Mouse (Mus musculus): Measurements from ENCODE around the gene Gm11213. TPM values are rescaled to one million over a fixed set of nuclear protein-coding genes. Genes with fewer than 3 reads are reported as not detected.

Gene Gm11213
- polyA plus RNA-seq, 1 experiment from 2014 or later: not detected

- H3K4me2 ChIP-seq: no peak overlapping the region
- H3K36me3 ChIP-seq: peaks cover 17% of the 10 kb centered on the region
- no peaks in the 10 kb centered on the region for H3K9me3 ChIP-seq (replicated peaks)
- DNase-seq: no peak
- no peak overlapping the region for H3K9ac ChIP-seq
- 83% methylated on average over 14 of the region's 14 CpGs for WGBS (ENCODE audit: insufficient replicate concordance)
- H3K4me3 ChIP-seq (replicated peaks): no peak overlapping the region
- no peaks in the 10 kb centered on the region for H3K4me1 ChIP-seq (replicated peaks)
- no peaks in the 10 kb centered on the region for H3K27me3 ChIP-seq
- ATAC-seq (ENCODE audit: low read depth): no peak
- H3K27ac ChIP-seq: no peak overlapping the region
Observed at GRCm38 (mm10) chr4:63579649-63580048, 25.4 kb downstream of the Gm11213 start.

- DNase-seq (no peak), ATAC-seq (ENCODE audit: low read depth) (no peak)
- Histone ChIP-seq H3K9ac (no peak overlapping the region), H3K27me3 (no peaks in the 10 kb centered on the region), H3K36me3 (peaks cover 38% of the 10 kb centered on the region), H3K27ac (no peak overlapping the region), H3K4me2 (no peak overlapping the region), H3K4me3 (replicated peaks) (no peak overlapping the region), H3K9me3 (replicated peaks) (no peaks in the 10 kb centered on the region), H3K4me1 (replicated peaks) (no peaks in the 10 kb centered on the region)
- 58% methylated on average over 5 of the region's 5 CpGs for WGBS (ENCODE audit: insufficient replicate concordance)
Observed at GRCm38 (mm10) chr4:63572621-63573020, 32.4 kb downstream of the Gm11213 start.

GRCm38 (mm10) chr4:63570208-63570781, 34.8 kb downstream of the Gm11213 start:
- ATAC-seq (ENCODE audit: low read depth): no peak
- H3K4me2 ChIP-seq: no peak overlapping the region
- DNase-seq: no peak
- no peak overlapping the region for H3K9ac ChIP-seq
- no peak overlapping the region for H3K27ac ChIP-seq
- no peaks in the 10 kb centered on the region for H3K27me3 ChIP-seq
- peaks cover 40% of the 10 kb centered on the region for H3K36me3 ChIP-seq
- H3K4me1 ChIP-seq (replicated peaks): no peaks in the 10 kb centered on the region
- WGBS (ENCODE audit: insufficient replicate concordance): 64% methylated on average over 7 of the region's 7 CpGs
- no peak overlapping the region for H3K4me3 ChIP-seq (replicated peaks)
- H3K9me3 ChIP-seq (replicated peaks): no peaks in the 10 kb centered on the region

- DNase-seq (no peak), ATAC-seq (ENCODE audit: low read depth) (no peak)
- Histone ChIP-seq H3K4me3 (replicated peaks) (no peak overlapping the region), H3K27me3 (no peaks in the 10 kb centered on the region), H3K36me3 (peaks cover 40% of the 10 kb centered on the region), H3K9ac (no peak overlapping the region), H3K4me2 (no peak overlapping the region), H3K27ac (no peak overlapping the region), H3K4me1 (replicated peaks) (no peaks in the 10 kb centered on the region), H3K9me3 (replicated peaks) (no peaks in the 10 kb centered on the region)
- WGBS (ENCODE audit: insufficient replicate concordance): 76% methylated on average over 8 of the region's 8 CpGs
Observed at GRCm38 (mm10) chr4:63569322-63569721, 35.7 kb downstream of the Gm11213 start.

- Histone ChIP-seq H3K9ac (no peak overlapping the region), H3K4me1 (replicated peaks) (no peaks in the 10 kb centered on the region), H3K27ac (no peak overlapping the region), H3K27me3 (no peaks in the 10 kb centered on the region), H3K36me3 (peaks cover 36% of the 10 kb centered on the region), H3K9me3 (replicated peaks) (no peaks in the 10 kb centered on the region), H3K4me3 (replicated peaks) (no peak overlapping the region), H3K4me2 (no peak overlapping the region)
- WGBS (ENCODE audit: insufficient replicate concordance): 74% methylated on average over 10 of the region's 10 CpGs
- DNase-seq (no peak), ATAC-seq (ENCODE audit: low read depth) (no peak)
Observed at GRCm38 (mm10) chr4:63567712-63568390, 37.2 kb downstream of the Gm11213 start.

GRCm38 (mm10) chr4:63562742-63563141, 42.3 kb downstream of the Gm11213 start:
- Histone ChIP-seq H3K36me3 (peaks cover 11% of the 10 kb centered on the region; the same call in 1 of the 2 replicates), H3K9ac (no peak overlapping the region), H3K4me3 (replicated peaks) (no peak overlapping the region), H3K27ac (peak overlapping the region; percentile 59; the same call in 1 of the 2 replicates), H3K27me3 (no peaks in the 10 kb centered on the region), H3K9me3 (replicated peaks) (no peaks in the 10 kb centered on the region), H3K4me2 (peak overlapping the region; percentile 21; the same call in 1 of the 2 replicates), H3K4me1 (replicated peaks) (peaks cover 44% of the 10 kb centered on the region)
- DNase-seq (no peak), ATAC-seq (ENCODE audit: low read depth) (no peak)
- WGBS (ENCODE audit: insufficient replicate concordance): 76% methylated on average over 4 of the region's 4 CpGs

- peak overlapping the region; percentile 59 for H3K27ac ChIP-seq
- ATAC-seq (ENCODE audit: low read depth) (no peak), DNase-seq (no peak)
- H3K4me2 ChIP-seq: peak overlapping the region; percentile 21
- no peak overlapping the region for H3K9ac ChIP-seq
- peaks cover 11% of the 10 kb centered on the region; the same call in 1 of the 2 replicates for H3K36me3 ChIP-seq
- H3K27me3 ChIP-seq: no peaks in the 10 kb centered on the region
- H3K9me3 ChIP-seq (replicated peaks): no peaks in the 10 kb centered on the region
- peaks cover 51% of the 10 kb centered on the region for H3K4me1 ChIP-seq (replicated peaks)
- 39% methylated on average over 7 of the region's 7 CpGs for WGBS (ENCODE audit: insufficient replicate concordance)
- H3K4me3 ChIP-seq (replicated peaks): no peak overlapping the region
Observed at GRCm38 (mm10) chr4:63561861-63562675, 43.0 kb downstream of the Gm11213 start.

GRCm38 (mm10) chr4:63560079-63560478, 45.0 kb downstream of the Gm11213 start:
- H3K4me3 ChIP-seq (replicated peaks): no peak overlapping the region
- no peaks in the 10 kb centered on the region for H3K9me3 ChIP-seq (replicated peaks)
- WGBS (ENCODE audit: insufficient replicate concordance): 60% methylated on average over 8 of the region's 8 CpGs
- peaks cover 64% of the 10 kb centered on the region for H3K4me1 ChIP-seq (replicated peaks)
- DNase-seq (no peak), ATAC-seq (ENCODE audit: low read depth) (no peak)
- H3K9ac ChIP-seq: peak overlapping the region; percentile 39
- 0 out of 2 replicates have a peak, but pooled peaks cover 6% of the 10 kb centered on the region for H3K36me3 ChIP-seq
- peak overlapping the region; percentile 85 for H3K4me2 ChIP-seq
- H3K27ac ChIP-seq: peak overlapping the region; percentile 56
- no peaks in the 10 kb centered on the region for H3K27me3 ChIP-seq

- H3K27ac ChIP-seq: peak overlapping the region; percentile 71
- 0 out of 2 replicates have a peak, but pooled peaks cover 4% of the 10 kb centered on the region for H3K36me3 ChIP-seq
- WGBS (ENCODE audit: insufficient replicate concordance): 45% methylated on average over 9 of the region's 9 CpGs
- H3K4me3 ChIP-seq (replicated peaks): peak overlapping the region; percentile 74
- DNase-seq (no peak), ATAC-seq (ENCODE audit: low read depth) (no peak)
- H3K4me2 ChIP-seq: peak overlapping the region; percentile 85
- no peaks in the 10 kb centered on the region for H3K27me3 ChIP-seq
- no peaks in the 10 kb centered on the region for H3K9me3 ChIP-seq (replicated peaks)
- peaks cover 71% of the 10 kb centered on the region for H3K4me1 ChIP-seq (replicated peaks)
- H3K9ac ChIP-seq: peak overlapping the region; percentile 84
Observed at GRCm38 (mm10) chr4:63559127-63559697, 45.8 kb downstream of the Gm11213 start.

GRCm38 (mm10) chr4:63558407-63559081, 46.5 kb downstream of the Gm11213 start, which contains the start of gene Tmem268:
Tmem268 (plus strand) TSS chr4:63558781.
- no peaks in the 10 kb centered on the region for H3K27me3 ChIP-seq
- no peaks in the 10 kb centered on the region for H3K9me3 ChIP-seq (replicated peaks)
- under 1% methylated on average over 81 of the region's 81 CpGs for WGBS (ENCODE audit: insufficient replicate concordance)
- H3K9ac ChIP-seq: peak within 1 kb of the TSS; percentile 84
- H3K4me3 ChIP-seq (replicated peaks): peak within 1 kb of the TSS; percentile 74
- peak within 1 kb of the TSS; percentile 71 for H3K27ac ChIP-seq
- ATAC-seq (ENCODE audit: low read depth): peak; percentile 84
- H3K4me2 ChIP-seq: peak within 1 kb of the TSS; percentile 85
- no peaks in the 10 kb centered on the region for H3K36me3 ChIP-seq
- DNase-seq: peak; percentile 68
- H3K4me1 ChIP-seq (replicated peaks): peaks cover 73% of the 10 kb centered on the region
